7 mouse cellular contexts compared by ENCODE assay signal in genomic region chr13:98206546-98206870, GRCm38 (mm10). TPM values are rescaled to one million over a fixed set of nuclear protein-coding genes. Genes with fewer than 3 reads are reported as not detected.
DNase-seq lines count a peak whose midpoint lies in the region; ATAC-seq and TF ChIP-seq lines count a peak whose summit lies in the region.

No protein-coding gene starts in this region.

- peak overlapping the region; percentile 93 for H3K27ac ChIP-seq in lung, embryonic 16.5 days (ENCODE audit: low read length)
- H3K27ac ChIP-seq in forebrain, embryonic 11.5 days (ENCODE audit: low read depth, low read length), result no peak overlapping the region
- no peak overlapping the region for H3K27ac ChIP-seq in limb, embryonic 14.5 days (replicated peaks; ENCODE audit: low read depth, low read length)
- H3K27ac ChIP-seq in stomach, embryonic 15.5 days, result peak overlapping the region; percentile 91

- peak overlapping the region; percentile 77 for H3K9ac ChIP-seq in lung, embryonic 16.5 days (ENCODE audit: low read length)
- peak overlapping the region; percentile 70 for H3K9ac ChIP-seq in forebrain, embryonic 11.5 days (ENCODE audit: low read length)
- peak overlapping the region; percentile 64 for H3K9ac ChIP-seq in limb, embryonic 14.5 days (ENCODE audit: low read depth, low read length, severe bottlenecking)
- peak overlapping the region; percentile 54; the same call in 1 of the 2 replicates for H3K9ac ChIP-seq in stomach, embryonic 15.5 days

- 2% methylated on average over 13 of the region's 13 CpGs for WGBS in lung, embryonic 16.5 days
- 4% methylated on average over 13 of the region's 13 CpGs for WGBS in forebrain, embryonic 11.5 days
- under 1% methylated on average over 12 of the region's 13 CpGs for WGBS in limb, embryonic 14.5 days
- WGBS in stomach, embryonic 15.5 days, result 2% methylated on average over 12 of the region's 13 CpGs

- no peak for ATAC-seq in lung, embryonic 16.5 days (ENCODE audit: low read depth)
- ATAC-seq in forebrain, embryonic 11.5 days (replicated peaks; ENCODE audit: low FRiP score), result no peak
- no peak for ATAC-seq in limb, embryonic 14.5 days (ENCODE audit: low FRiP score, low read depth)
- no peak for ATAC-seq in stomach, embryonic 15.5 days (ENCODE audit: insufficient read depth, low FRiP score, low read depth)

- no peaks in the 10 kb centered on the region for H3K9me3 ChIP-seq in lung, embryonic 16.5 days (ENCODE audit: control insufficient read depth, low read length)
- H3K9me3 ChIP-seq in forebrain, embryonic 11.5 days (ENCODE audit: control insufficient read depth, low read length), result no peaks in the 10 kb centered on the region
- H3K9me3 ChIP-seq in limb, embryonic 14.5 days (ENCODE audit: control insufficient read depth, low read length), result no peaks in the 10 kb centered on the region
- H3K9me3 ChIP-seq in stomach, embryonic 15.5 days, result no peaks in the 10 kb centered on the region

- TF ChIP-seq POLR2A in limb, embryonic 14.5 days (IDR thresholded peaks at IDR 0.05; ENCODE audit: borderline replicate concordance, extremely low read depth, insufficient read depth, insufficient read length), result no peak

- H3K4me2 ChIP-seq in lung, embryonic 16.5 days (ENCODE audit: low read depth, low read length), result peak overlapping the region; percentile 93
- H3K4me2 ChIP-seq in forebrain, embryonic 11.5 days (ENCODE audit: low read depth, low read length, severe bottlenecking), result peak overlapping the region; percentile 92
- peak overlapping the region; percentile 100 for H3K4me2 ChIP-seq in limb, embryonic 14.5 days (replicated peaks; ENCODE audit: low read depth, low read length, severe bottlenecking)
- peak overlapping the region; percentile 93 for H3K4me2 ChIP-seq in stomach, embryonic 15.5 days

- H3K4me1 ChIP-seq in lung, embryonic 16.5 days (replicated peaks; ENCODE audit: control insufficient read depth, insufficient read depth, low read length), result peaks cover 7% of the 10 kb centered on the region
- peaks cover 6% of the 10 kb centered on the region; the same call in 1 of the 2 replicates for H3K4me1 ChIP-seq in forebrain, embryonic 11.5 days (replicated peaks; ENCODE audit: control insufficient read depth, insufficient read depth, low read length)
- H3K4me1 ChIP-seq in limb, embryonic 14.5 days (ENCODE audit: control insufficient read depth, insufficient read depth, low read length), result peaks cover 2% of the 10 kb centered on the region; the same call in 1 of the 2 replicates
- H3K4me1 ChIP-seq in stomach, embryonic 15.5 days, result peaks cover 8% of the 10 kb centered on the region; the same call in 1 of the 2 replicates

- H3K4me3 ChIP-seq in lung, embryonic 16.5 days (ENCODE audit: low read length), result peak overlapping the region; percentile 69
- peak overlapping the region; percentile 65 for H3K4me3 ChIP-seq in forebrain, embryonic 11.5 days (ENCODE audit: low read depth, low read length)
- H3K4me3 ChIP-seq in limb, embryonic 14.5 days (replicated peaks; ENCODE audit: low read length), result peak overlapping the region; percentile 63
- peak overlapping the region; percentile 60 for H3K4me3 ChIP-seq in stomach, embryonic 15.5 days (replicated peaks)

- intact Hi-C loops in left cerebral cortex, postnatal 4 days (cut with DNase I), result no loop called here

- H3K36me3 ChIP-seq in lung, embryonic 16.5 days (ENCODE audit: control insufficient read depth, insufficient read depth, low read length), result no peaks in the 10 kb centered on the region
- H3K36me3 ChIP-seq in forebrain, embryonic 11.5 days (ENCODE audit: control insufficient read depth, insufficient read depth, low read length), result no peaks in the 10 kb centered on the region
- H3K36me3 ChIP-seq in limb, embryonic 14.5 days (ENCODE audit: control insufficient read depth, insufficient read depth, low read length), result no peaks in the 10 kb centered on the region
- H3K36me3 ChIP-seq in stomach, embryonic 15.5 days, result no peaks in the 10 kb centered on the region

- DNase-seq in lung, postnatal 4 days, result no peak
- no peak for DNase-seq in forebrain, embryonic 11.5 days (ENCODE audit: low spot score)
- no peak for DNase-seq in limb, embryonic 14.5 days (ENCODE audit: low spot score)
- no peak for DNase-seq in left cerebral cortex, postnatal 4 days
- no peak for DNase-seq in frontal cortex, postnatal 36 days (ENCODE audit: low spot score in 2 of 2)

- no peaks in the 10 kb centered on the region for H3K27me3 ChIP-seq in lung, embryonic 16.5 days (ENCODE audit: control insufficient read depth, insufficient read depth, low read depth, low read length)
- peaks cover 5% of the 10 kb centered on the region for H3K27me3 ChIP-seq in forebrain, embryonic 11.5 days (ENCODE audit: control insufficient read depth, insufficient read depth, low read length)
- no peaks in the 10 kb centered on the region for H3K27me3 ChIP-seq in limb, embryonic 14.5 days (ENCODE audit: control insufficient read depth, insufficient read depth, low read length)
- H3K27me3 ChIP-seq in stomach, embryonic 15.5 days (replicated peaks), result no peaks in the 10 kb centered on the region

RNA-seq across cellular contexts. Expression of gene Arhgef28, which starts 0.3 kb away (rescaled TPM):
- polyA plus RNA-seq in lung, embryonic 16.5 days (2015; fragmentation: Nextera tagmentation; extraction: Ambion mirVana), result 21.7 and 24.4 TPM in 2 replicates
- polyA plus RNA-seq in forebrain, embryonic 11.5 days (2014; fragmentation: Nextera tagmentation; extraction: Ambion mirVana), result 6.3 and 8.0 TPM in 2 replicates
- 8.1 and 10.7 TPM in 2 replicates for polyA plus RNA-seq in limb, embryonic 14.5 days (2012; rRNA removed)
- 12.9 and 15.4 TPM in 2 replicates for polyA plus RNA-seq in limb, embryonic 14.5 days (2014; fragmentation: Nextera tagmentation; extraction: Ambion mirVana)
- polyA plus RNA-seq in stomach, embryonic 15.5 days (2015; fragmentation: Nextera tagmentation; extraction: Ambion mirVana), result 23.7 and 25.9 TPM in 2 replicates
- total RNA-seq in left cerebral cortex, postnatal 4 days (2021), result 10 to 100 TPM; 43.8 to 49.9 TPM

RNA-seq across cellular contexts. Expression of gene Utp15, which starts 56.3 kb away (rescaled TPM):
- 26.4 and 28.6 TPM in 2 replicates for polyA plus RNA-seq in lung, embryonic 16.5 days (2015; fragmentation: Nextera tagmentation; extraction: Ambion mirVana)
- polyA plus RNA-seq in forebrain, embryonic 11.5 days (2014; fragmentation: Nextera tagmentation; extraction: Ambion mirVana), result 43.0 and 46.5 TPM in 2 replicates
- polyA plus RNA-seq in limb, embryonic 14.5 days (2012; rRNA removed), result 19.2 and 20.6 TPM in 2 replicates
- 25.3 and 27.6 TPM in 2 replicates for polyA plus RNA-seq in limb, embryonic 14.5 days (2014; fragmentation: Nextera tagmentation; extraction: Ambion mirVana)
- polyA plus RNA-seq in stomach, embryonic 15.5 days (2015; fragmentation: Nextera tagmentation; extraction: Ambion mirVana), result 30.1 TPM in 2 replicates
- total RNA-seq in left cerebral cortex, postnatal 4 days (2021), result 10 to 100 TPM; 24.5 to 25.9 TPM

RNA-seq across cellular contexts. Expression of gene Ankra2, which starts 56.4 kb away (rescaled TPM):
- 16.8 and 17.2 TPM in 2 replicates for polyA plus RNA-seq in lung, embryonic 16.5 days (2015; fragmentation: Nextera tagmentation; extraction: Ambion mirVana)
- 30.2 and 33.3 TPM in 2 replicates for polyA plus RNA-seq in forebrain, embryonic 11.5 days (2014; fragmentation: Nextera tagmentation; extraction: Ambion mirVana)
- 32.3 and 39.7 TPM in 2 replicates for polyA plus RNA-seq in limb, embryonic 14.5 days (2012; rRNA removed)
- polyA plus RNA-seq in limb, embryonic 14.5 days (2014; fragmentation: Nextera tagmentation; extraction: Ambion mirVana), result 30.8 and 31.7 TPM in 2 replicates
- 24.7 and 26.5 TPM in 2 replicates for polyA plus RNA-seq in stomach, embryonic 15.5 days (2015; fragmentation: Nextera tagmentation; extraction: Ambion mirVana)
- 10 to 100 TPM; 77.9 to 82.0 TPM for total RNA-seq in left cerebral cortex, postnatal 4 days (2021)

Comparison
In these comparisons a context has a peak if more than half of its experiments do, and no peak if none do; other contexts are left out.
1. H3K27ac ChIP-seq: peak in lung, embryonic 16.5 days (single experiment) and stomach, embryonic 15.5 days (single experiment); none in forebrain, embryonic 11.5 days (single experiment) and limb, embryonic 14.5 days (single experiment).
2. Peak in every context shown above with its lines, with median percentiles within 50 percentile points of each other: H3K4me2 ChIP-seq, H3K4me3 ChIP-seq and H3K9ac ChIP-seq.